Mouse (Mus musculus): Measurements from ENCODE around the gene Tent4a. TPM values are rescaled to one million over a fixed set of nuclear protein-coding genes. Genes with fewer than 3 reads are reported as not detected.

The Tent4a gene
- polyA plus RNA-seq, 1 experiment from 2014 or later, result 2.0 TPM

DNA sequence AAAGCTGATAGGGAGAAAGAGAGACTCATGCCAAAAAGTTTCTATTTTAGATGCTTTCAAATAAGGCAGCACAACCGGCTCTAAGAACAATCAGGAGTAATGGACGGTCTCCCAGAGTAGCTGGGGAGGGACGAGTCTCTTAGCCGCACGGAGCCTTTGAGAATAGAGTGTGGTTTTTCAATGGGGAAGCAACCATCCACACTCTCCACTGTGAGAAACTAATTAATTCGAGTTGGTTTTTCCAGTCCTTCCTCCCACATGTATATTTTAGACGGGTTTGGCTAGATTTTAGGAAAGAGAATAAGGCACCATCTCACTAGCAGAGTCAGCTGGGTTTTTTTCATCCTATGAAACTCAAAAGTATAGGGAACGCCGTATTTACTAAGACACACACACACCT is 27.6 kb upstream of the Tent4a start:
- no peak for ATAC-seq (ENCODE audit: insufficient read depth)

DNA sequence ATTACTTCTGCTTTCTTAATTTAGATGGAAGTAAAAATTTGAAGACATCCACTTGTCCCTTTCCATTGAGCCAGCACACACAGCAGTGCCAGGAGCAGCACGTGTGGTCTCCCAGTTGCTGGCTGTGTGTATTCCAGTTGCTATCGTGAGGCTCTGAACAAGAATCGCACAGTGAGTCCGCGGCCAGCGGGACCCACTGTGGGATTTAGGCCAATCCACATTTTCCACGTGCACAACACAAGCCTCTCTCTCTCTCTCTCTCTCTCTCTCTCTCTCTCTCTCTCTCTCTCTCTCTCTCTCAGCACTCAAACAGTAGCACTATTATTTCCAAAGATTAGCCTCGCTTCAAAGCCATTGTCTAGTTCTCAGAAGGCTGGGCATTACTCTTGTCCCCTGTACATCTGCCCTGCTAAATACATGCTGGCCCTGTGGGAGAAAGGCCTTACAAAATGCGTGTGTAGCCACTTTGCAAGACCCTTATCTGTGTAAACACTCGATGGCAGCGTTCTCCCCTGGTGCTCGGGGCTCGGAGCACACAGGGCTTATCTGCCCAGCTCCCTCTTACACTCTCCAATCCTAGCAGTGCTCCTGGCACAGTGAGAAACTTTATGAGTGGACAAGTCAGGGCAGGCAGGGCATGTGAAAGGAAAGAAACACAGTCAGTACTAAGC is 25.0 kb upstream of the Tent4a start:
- Histone ChIP-seq H3K27me3 (no peaks in the 10 kb centered on the region), H3K27ac (replicated peaks) (no peak overlapping the region), H3K4me3 (replicated peaks) (no peak overlapping the region), H3K9me3 (replicated peaks) (no peaks in the 10 kb centered on the region), H3K9ac (no peak overlapping the region), H3K36me3 (replicated peaks) (no peaks in the 10 kb centered on the region), H3K4me1 (replicated peaks) (no peaks in the 10 kb centered on the region), H3K4me2 (no peak overlapping the region)
- ATAC-seq (ENCODE audit: insufficient read depth), result no peak
- WGBS (ENCODE audit: insufficient replicate concordance), result 44% methylated on average over 13 of the region's 13 CpGs

More for the DNA sequence above, 27.6 kb upstream of the Tent4a start:
- H3K4me2 ChIP-seq, result no peak overlapping the region
- WGBS (ENCODE audit: insufficient replicate concordance), result 65% methylated on average over 9 of the region's 9 CpGs
- H3K36me3 ChIP-seq (replicated peaks), result no peaks in the 10 kb centered on the region
- no peaks in the 10 kb centered on the region for H3K27me3 ChIP-seq
- no peak overlapping the region for H3K4me3 ChIP-seq (replicated peaks)
- H3K9me3 ChIP-seq (replicated peaks), result no peaks in the 10 kb centered on the region
- H3K27ac ChIP-seq (replicated peaks), result no peak overlapping the region
- no peak overlapping the region for H3K9ac ChIP-seq
- no peaks in the 10 kb centered on the region for H3K4me1 ChIP-seq (replicated peaks)

DNA sequence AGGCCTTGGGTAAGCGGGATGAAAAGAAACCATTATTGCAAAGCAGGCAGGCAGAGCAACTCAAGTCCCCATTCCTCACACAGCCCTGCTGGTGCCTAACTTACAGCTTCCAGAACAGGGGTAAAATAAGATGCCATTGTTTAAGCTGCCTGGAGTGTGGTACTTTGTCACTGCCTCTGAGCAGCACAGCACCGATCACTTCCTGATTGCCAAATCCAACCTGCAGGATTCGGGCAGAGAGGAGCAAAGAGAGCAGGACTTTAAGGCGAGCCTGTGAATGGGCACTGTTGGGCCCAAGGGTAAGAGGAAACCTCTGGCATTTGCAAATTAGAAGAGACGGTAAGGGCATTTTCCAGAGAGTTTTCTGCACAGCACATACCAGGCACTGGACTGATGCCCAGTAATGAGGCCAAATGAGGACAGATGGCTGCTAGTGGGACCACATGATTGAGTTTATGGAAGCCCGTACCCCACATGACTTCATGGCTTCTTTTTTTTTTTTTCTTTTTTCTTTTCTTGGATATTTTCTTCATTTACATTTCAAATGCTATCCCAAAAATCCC is 23.8 kb upstream of the Tent4a start:
- Histone ChIP-seq H3K9me3 (replicated peaks) (no peaks in the 10 kb centered on the region), H3K4me1 (replicated peaks) (no peaks in the 10 kb centered on the region), H3K9ac (no peak overlapping the region), H3K27me3 (no peaks in the 10 kb centered on the region), H3K4me3 (replicated peaks) (no peak overlapping the region), H3K27ac (replicated peaks) (no peak overlapping the region), H3K36me3 (replicated peaks) (no peaks in the 10 kb centered on the region), H3K4me2 (no peak overlapping the region)
- no peak for ATAC-seq (ENCODE audit: insufficient read depth)
- WGBS (ENCODE audit: insufficient replicate concordance), result 54% methylated on average over 6 of the region's 6 CpGs

DNA sequence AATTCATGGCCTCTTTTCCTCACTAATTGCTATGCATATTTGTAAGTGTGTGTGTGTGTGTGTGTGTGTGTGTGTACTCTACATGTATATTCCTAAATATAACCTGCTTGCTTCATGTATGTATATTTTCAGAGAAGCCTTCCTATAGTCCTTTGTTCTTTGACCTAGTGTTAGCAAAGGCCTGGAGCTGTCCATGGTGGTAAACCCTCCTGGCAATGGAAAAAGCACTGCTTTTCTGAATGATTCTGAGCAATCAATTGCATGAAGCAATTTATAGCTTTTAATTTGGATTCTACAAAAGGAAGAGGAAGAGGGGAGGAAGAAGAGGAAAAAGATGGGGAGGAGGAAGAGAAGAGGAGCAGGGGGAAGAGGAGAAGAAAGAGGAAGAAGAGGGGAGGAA is 22.3 kb upstream of the Tent4a start:
- no peaks in the 10 kb centered on the region for H3K36me3 ChIP-seq (replicated peaks)
- ATAC-seq (ENCODE audit: insufficient read depth), result no peak
- no peak overlapping the region for H3K4me3 ChIP-seq (replicated peaks)
- H3K9me3 ChIP-seq (replicated peaks), result no peaks in the 10 kb centered on the region
- H3K27me3 ChIP-seq, result no peaks in the 10 kb centered on the region
- no peak overlapping the region for H3K4me2 ChIP-seq
- no peaks in the 10 kb centered on the region for H3K4me1 ChIP-seq (replicated peaks)
- no peak overlapping the region for H3K27ac ChIP-seq (replicated peaks)
- no peak overlapping the region for H3K9ac ChIP-seq

DNA sequence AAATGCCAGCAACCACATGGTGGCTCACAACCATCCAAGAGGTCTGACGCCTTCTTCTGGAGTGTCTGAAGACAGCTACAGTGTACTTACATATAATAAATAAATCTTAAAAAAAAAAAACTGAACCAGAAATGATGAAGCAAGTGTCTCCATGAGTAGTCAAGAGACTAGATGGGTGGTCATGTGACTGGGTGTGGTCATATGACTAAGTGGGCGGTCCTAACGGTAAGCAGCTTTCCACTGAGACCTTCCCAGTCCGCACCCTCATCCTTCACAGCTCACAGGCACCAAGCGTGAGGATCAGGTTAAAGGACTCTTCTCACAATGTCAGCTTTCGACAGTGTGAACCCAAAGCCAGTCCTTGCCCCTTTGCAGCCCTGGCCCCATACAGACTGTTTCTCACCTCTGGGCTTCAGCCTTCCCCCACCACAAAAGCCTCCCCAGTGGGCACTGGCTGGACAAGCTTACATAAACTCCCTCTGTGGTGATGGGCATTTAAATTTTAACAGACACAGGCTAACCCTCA is 21.6 kb upstream of the Tent4a start:
- ATAC-seq (ENCODE audit: insufficient read depth), result no peak
- H3K27ac ChIP-seq (replicated peaks), result no peak overlapping the region
- 61% methylated on average over 6 of the region's 6 CpGs for WGBS (ENCODE audit: insufficient replicate concordance)

DNA sequence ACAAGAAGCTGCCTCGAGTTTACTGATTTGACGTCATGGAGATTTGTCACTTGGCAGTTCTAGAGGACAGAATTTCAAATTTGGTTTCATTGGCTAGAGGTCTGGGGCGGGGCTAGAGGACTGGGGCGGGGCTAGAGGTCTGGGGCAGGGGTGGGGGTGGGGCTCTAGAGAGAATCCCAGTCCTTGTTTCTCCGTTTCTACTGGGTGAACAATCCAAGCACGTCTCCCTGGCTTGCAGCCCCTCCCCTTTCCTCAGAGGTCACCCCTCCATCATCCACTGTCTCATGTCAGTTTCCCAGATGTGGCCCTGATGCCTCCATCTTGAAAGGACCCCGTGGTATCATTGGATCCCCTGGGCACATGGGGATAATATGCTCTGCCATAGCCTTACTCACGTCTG is 20.6 kb upstream of the Tent4a start:
- WGBS (ENCODE audit: insufficient replicate concordance), result 24% methylated on average over 8 of the region's 8 CpGs
- ATAC-seq (ENCODE audit: insufficient read depth), result no peak
- no peaks in the 10 kb centered on the region for H3K36me3 ChIP-seq (replicated peaks)
- H3K4me3 ChIP-seq (replicated peaks), result no peak overlapping the region
- H3K9me3 ChIP-seq (replicated peaks), result no peaks in the 10 kb centered on the region
- H3K4me1 ChIP-seq (replicated peaks), result no peaks in the 10 kb centered on the region
- H3K27ac ChIP-seq (replicated peaks), result no peak overlapping the region
- no peaks in the 10 kb centered on the region for H3K27me3 ChIP-seq
- no peak overlapping the region for H3K4me2 ChIP-seq
- H3K9ac ChIP-seq, result no peak overlapping the region

More for the DNA sequence above, 21.6 kb upstream of the Tent4a start:
- no peak overlapping the region for H3K9ac ChIP-seq
- H3K27me3 ChIP-seq, result no peaks in the 10 kb centered on the region
- H3K4me1 ChIP-seq (replicated peaks), result no peaks in the 10 kb centered on the region
- H3K4me2 ChIP-seq, result no peak overlapping the region
- no peaks in the 10 kb centered on the region for H3K36me3 ChIP-seq (replicated peaks)
- H3K9me3 ChIP-seq (replicated peaks), result no peaks in the 10 kb centered on the region
- no peak overlapping the region for H3K4me3 ChIP-seq (replicated peaks)

DNA sequence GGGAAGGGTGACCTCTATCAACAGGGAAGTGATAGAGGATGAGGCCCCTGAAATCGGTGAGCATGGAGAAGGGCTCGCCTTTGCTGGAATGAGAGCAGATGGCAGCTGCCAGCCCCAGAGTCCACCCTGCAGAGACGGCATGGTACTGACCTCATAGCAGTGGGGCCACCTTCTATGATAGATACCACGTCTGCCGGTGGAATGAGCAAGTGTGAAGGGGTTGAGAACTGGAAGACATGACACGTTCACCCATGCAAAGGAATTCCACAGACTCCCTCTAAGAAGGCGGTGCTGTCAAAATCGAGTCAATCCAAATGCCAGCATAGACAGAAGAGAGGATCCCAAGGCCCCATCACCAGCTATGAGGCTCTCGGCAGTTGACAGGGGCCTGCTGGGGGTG is 19.8 kb upstream of the Tent4a start:
- H3K27ac ChIP-seq (replicated peaks), result no peak overlapping the region
- no peak overlapping the region for H3K9ac ChIP-seq
- WGBS (ENCODE audit: insufficient replicate concordance), result 65% methylated on average over 9 of the region's 9 CpGs
- H3K9me3 ChIP-seq (replicated peaks), result no peaks in the 10 kb centered on the region
- ATAC-seq (ENCODE audit: insufficient read depth), result no peak
- H3K4me2 ChIP-seq, result no peak overlapping the region
- no peaks in the 10 kb centered on the region for H3K36me3 ChIP-seq (replicated peaks)
- no peaks in the 10 kb centered on the region for H3K27me3 ChIP-seq
- H3K4me3 ChIP-seq (replicated peaks), result no peak overlapping the region
- H3K4me1 ChIP-seq (replicated peaks), result no peaks in the 10 kb centered on the region

DNA sequence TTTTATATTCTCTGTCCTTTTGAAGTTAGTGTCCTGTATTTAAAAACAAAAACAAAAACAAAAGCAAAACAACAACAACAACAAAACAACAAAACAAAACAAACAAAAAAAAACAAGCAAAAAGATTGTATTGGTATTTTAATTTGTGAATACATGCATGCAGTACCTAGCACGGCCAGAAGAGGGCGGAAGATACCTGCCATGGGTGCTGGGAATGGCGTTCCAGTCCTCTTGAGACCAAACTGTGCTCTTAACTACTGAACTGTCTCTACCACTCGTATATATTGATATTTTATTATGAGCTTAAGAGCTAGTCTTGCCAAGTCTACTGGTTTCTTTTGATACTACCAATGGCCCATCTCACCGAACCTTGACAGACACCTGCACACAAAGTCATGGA is 18.6 kb upstream of the Tent4a start:
- Histone ChIP-seq H3K27ac (replicated peaks) (no peak overlapping the region), H3K9ac (no peak overlapping the region), H3K36me3 (replicated peaks) (no peaks in the 10 kb centered on the region), H3K4me3 (replicated peaks) (no peak overlapping the region), H3K4me1 (replicated peaks) (no peaks in the 10 kb centered on the region), H3K4me2 (no peak overlapping the region), H3K9me3 (replicated peaks) (no peaks in the 10 kb centered on the region), H3K27me3 (no peaks in the 10 kb centered on the region)
- ATAC-seq (ENCODE audit: insufficient read depth), result no peak
- WGBS (ENCODE audit: insufficient replicate concordance), result 16% methylated on average over 5 of the region's 5 CpGs

DNA sequence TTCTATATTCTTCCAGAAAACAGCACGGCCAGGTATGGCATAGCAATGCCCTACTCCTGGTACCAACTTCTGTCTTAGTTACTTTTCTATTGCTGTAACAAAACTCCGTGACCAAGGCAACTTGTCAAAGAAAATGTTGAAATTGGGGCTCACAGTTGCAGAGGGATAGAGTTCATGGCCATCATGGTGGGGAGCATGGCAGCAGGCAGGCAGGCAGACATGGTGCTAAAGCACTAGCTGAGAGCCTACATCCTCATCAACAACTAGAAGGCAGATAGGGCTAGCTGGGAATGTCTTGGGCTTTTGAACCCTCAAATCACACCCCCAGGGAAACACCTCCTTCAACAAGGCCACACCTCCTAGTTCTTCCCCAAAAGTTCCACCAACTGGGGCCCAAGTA is 16.4 kb upstream of the Tent4a start:
- Histone ChIP-seq H3K9me3 (replicated peaks) (no peaks in the 10 kb centered on the region), H3K27ac (replicated peaks) (no peak overlapping the region), H3K4me2 (no peak overlapping the region), H3K36me3 (replicated peaks) (no peaks in the 10 kb centered on the region), H3K4me1 (replicated peaks) (peaks cover 4% of the 10 kb centered on the region; the same call in 1 of the 2 replicates), H3K4me3 (replicated peaks) (no peak overlapping the region), H3K27me3 (no peaks in the 10 kb centered on the region), H3K9ac (no peak overlapping the region)
- ATAC-seq (ENCODE audit: insufficient read depth), result no peak
- 63% methylated on average over 2 of the region's 2 CpGs for WGBS (ENCODE audit: insufficient replicate concordance)

DNA sequence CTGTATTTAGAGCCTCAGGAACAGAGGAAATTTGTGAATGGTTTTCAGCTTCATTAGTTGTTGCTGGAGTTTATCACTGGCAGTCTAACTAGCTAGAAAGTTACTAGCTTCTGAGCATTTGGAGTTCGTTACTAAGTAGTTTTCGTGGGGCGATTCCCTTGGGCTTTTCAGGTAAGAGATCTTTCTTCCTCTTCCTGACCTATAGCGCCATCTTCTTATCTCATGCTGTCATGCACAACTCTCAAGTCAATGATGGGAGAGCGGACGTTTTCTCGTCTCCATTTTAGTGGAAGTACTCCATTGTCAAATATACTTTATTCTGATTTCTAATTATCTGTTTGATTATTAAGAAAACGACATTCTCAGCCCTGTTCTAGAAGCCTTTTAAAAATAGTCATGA is 15.6 kb upstream of the Tent4a start:
- H3K9me3 ChIP-seq (replicated peaks), result no peaks in the 10 kb centered on the region
- no peak overlapping the region for H3K4me3 ChIP-seq (replicated peaks)
- no peaks in the 10 kb centered on the region for H3K27me3 ChIP-seq
- ATAC-seq (ENCODE audit: insufficient read depth), result no peak
- no peak overlapping the region for H3K4me2 ChIP-seq
- no peak overlapping the region for H3K9ac ChIP-seq
- H3K27ac ChIP-seq (replicated peaks), result no peak overlapping the region
- H3K4me1 ChIP-seq (replicated peaks), result peaks cover 4% of the 10 kb centered on the region; the same call in 1 of the 2 replicates
- 39% methylated on average over 8 of the region's 8 CpGs for WGBS (ENCODE audit: insufficient replicate concordance)
- H3K36me3 ChIP-seq (replicated peaks), result no peaks in the 10 kb centered on the region

DNA sequence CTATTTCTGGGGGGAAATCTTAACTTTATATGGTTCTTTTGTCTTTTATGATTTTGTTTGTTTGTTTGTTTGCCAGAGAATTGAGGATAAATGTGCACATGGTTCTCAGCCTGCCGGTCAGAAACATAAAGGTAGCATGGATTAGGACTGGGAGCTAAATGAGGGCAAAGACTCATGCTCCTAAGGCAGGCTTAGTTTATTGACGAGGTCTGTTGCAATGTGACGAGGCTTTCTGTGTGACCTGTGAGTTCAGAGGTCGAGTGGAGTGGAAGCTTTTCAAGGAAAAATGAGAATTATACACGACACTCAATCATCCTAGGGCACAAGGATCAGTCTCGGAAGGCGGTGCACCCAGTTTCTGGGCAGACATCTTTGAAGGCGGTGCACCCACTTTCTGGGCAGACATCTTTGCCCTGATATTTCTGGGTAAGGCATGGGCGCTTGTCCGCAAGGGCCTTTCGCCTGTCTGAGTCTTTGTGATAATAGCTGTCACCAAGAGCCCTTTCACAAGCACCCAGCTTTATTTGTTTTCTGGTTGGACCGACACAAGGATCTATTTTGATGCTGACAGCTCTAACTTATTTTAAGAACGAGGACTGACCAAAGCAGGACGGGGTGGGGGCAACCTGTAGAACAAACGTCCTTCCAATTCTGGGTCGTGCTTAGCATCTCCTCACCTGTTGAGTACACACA is 13.2 kb upstream of the Tent4a start:
- Histone ChIP-seq H3K27me3 (peaks cover 3% of the 10 kb centered on the region; the same call in 1 of the 2 replicates), H3K9ac (no peak overlapping the region), H3K27ac (replicated peaks) (no peak overlapping the region), H3K9me3 (replicated peaks) (no peaks in the 10 kb centered on the region), H3K4me2 (no peak overlapping the region), H3K4me3 (replicated peaks) (no peak overlapping the region), H3K36me3 (replicated peaks) (no peaks in the 10 kb centered on the region), H3K4me1 (replicated peaks) (peaks cover 4% of the 10 kb centered on the region; the same call in 1 of the 2 replicates)
- WGBS (ENCODE audit: insufficient replicate concordance), result 62% methylated on average over 16 of the region's 16 CpGs
- ATAC-seq (ENCODE audit: insufficient read depth), result no peak
